Mouse (Mus musculus): Measurements from ENCODE around the gene Ms4a4c. TPM values are rescaled to one million over a fixed set of nuclear protein-coding genes. Genes with fewer than 3 reads are reported as not detected.
A peak's percentile ranks its signal among the peaks of the same experiment; 100 is the strongest.
"Not testable (repeated sequence)": the region's sequence is repeated elsewhere in the genome, so short reads cannot be mapped to it uniquely, and the experiment has no call there.

Ms4a4c gene
- total RNA-seq, 2 experiments from 2014 or later: not detected

GRCm38 (mm10) chr19:11459041-11459440 is 54.5 kb downstream of the Ms4a4c start:
- not testable (repeated sequence) for DNase-seq (ENCODE audit: low spot score)

GRCm38 (mm10) chr19:11464795-11465194 is 60.2 kb downstream of the Ms4a4c start:
- not testable (repeated sequence) for DNase-seq (ENCODE audit: low spot score)

- no peak for DNase-seq (ENCODE audit: low spot score)
Observed at GRCm38 (mm10) chr19:11466471-11466870, 61.9 kb downstream of the Ms4a4c start.

- DNase-seq (ENCODE audit: low spot score): peak; percentile 5
Observed at GRCm38 (mm10) chr19:11468361-11468760, 63.8 kb downstream of the Ms4a4c start.

- DNase-seq (ENCODE audit: low spot score): not testable (repeated sequence)
Observed at GRCm38 (mm10) chr19:11469215-11469614, 64.6 kb downstream of the Ms4a4c start, which contains the start of gene Ms4a6c. TSS of gene Ms4a6c (plus strand) at chr19:11469366.

Other genes with a start within 250 kb of the Ms4a4c start
- gene 1700025F22Rik, start 239.4 kb upstream of the Ms4a4c start, total RNA-seq (2021): not detected
- gene Ms4a13, start 208.0 kb upstream of the Ms4a4c start, total RNA-seq (2021): not detected
- not detected for gene Ms4a12, start 172.3 kb upstream of the Ms4a4c start, total RNA-seq (2021)
- gene Ms4a1, start 138.5 kb upstream of the Ms4a4c start, total RNA-seq (2021): under 1 TPM in 1 of 2 experiments, not detected in 1; 0.09 TPM
- not detected for gene Ms4a5, start 120.9 kb upstream of the Ms4a4c start, total RNA-seq (2021)
- under 1 TPM in 1 of 2 experiments, not detected in 1; 0.05 TPM for gene Ms4a14, start 90.3 kb upstream of the Ms4a4c start, total RNA-seq (2021)
- under 1 TPM; 0.32 to 0.76 TPM for gene Ms4a7, start 68.6 kb upstream of the Ms4a4c start, total RNA-seq (2021)
- 1 to 10 TPM; 1.9 TPM for gene Ms4a4a, start 29.2 kb upstream of the Ms4a4c start, total RNA-seq (2021)
- not detected for gene Ms4a4b, start 38.8 kb downstream of the Ms4a4c start, total RNA-seq (2021)
- 1 to 10 TPM; 1.7 to 2.2 TPM for gene Ms4a6c, start 64.6 kb downstream of the Ms4a4c start, total RNA-seq (2021)
- gene Gm8369, start 81.2 kb downstream of the Ms4a4c start, total RNA-seq (2021): not detected
- 1 to 10 TPM; 1.7 to 3.0 TPM for gene Ms4a6b, start 111.7 kb downstream of the Ms4a4c start, total RNA-seq (2021)
- 1 to 10 TPM; 2.5 to 3.6 TPM for gene Ms4a4d, start 132.0 kb downstream of the Ms4a4c start, total RNA-seq (2021)
- gene Ms4a6d, start 200.1 kb downstream of the Ms4a4c start, total RNA-seq (2021): 1 to 10 TPM in 1 of 2 experiments, under 1 TPM in 1; 0.73 to 1.4 TPM
- under 1 TPM in 1 of 2 experiments, not detected in 1; 0.26 TPM for gene Ms4a2, start 218.9 kb downstream of the Ms4a4c start, total RNA-seq (2021)
- not detected for gene Ms4a3, start 236.1 kb downstream of the Ms4a4c start, total RNA-seq (2021)